Mouse (Mus musculus) G1E-ER4 (cell line): ENCODE results near the gene Tlcd1. TPM values are rescaled to one million over a fixed set of nuclear protein-coding genes. Genes with fewer than 3 reads are reported as not detected.

Experiments used
- GATA1 ChIP-seq: IDR thresholded peaks from one replicate; pipeline ENCODE4 v1.8.0; 2012; ENCODE audit warnings: low read length, inconsistent platforms
- polyA plus RNA-seq: library from polyadenylated mRNA; stranded (reverse); fragments of >175 nt; gene quantifications from 2 replicates; pipeline ENCODE4 v1.2.3, GENCODE M21; 2012

Gene Tlcd1
- 90.9 and 118 TPM in 2 replicates for polyA plus RNA-seq

DNA sequence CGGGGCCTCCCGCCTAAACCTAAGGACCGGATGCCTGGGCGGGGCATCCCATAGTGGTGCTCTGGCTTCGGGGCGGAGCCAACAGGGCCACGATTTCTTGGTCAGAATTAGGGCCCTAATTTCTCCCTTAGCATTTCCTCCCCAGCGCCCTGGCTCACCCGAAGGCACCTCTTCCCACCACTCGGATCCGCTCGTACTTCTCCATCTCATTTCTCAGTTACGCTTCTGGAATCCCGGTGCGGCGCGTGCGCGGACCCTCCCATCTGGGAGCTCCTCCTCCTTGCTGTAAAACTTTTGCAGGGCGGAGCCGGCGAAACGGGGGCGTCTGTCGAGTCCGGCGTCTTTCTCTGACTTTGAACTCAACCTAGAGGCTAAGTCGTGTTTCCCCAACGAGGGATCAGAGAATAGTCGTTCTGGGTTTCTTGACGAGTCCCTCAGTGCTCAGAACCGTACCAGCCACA is at the start of gene Tlcd1, which contains the start of gene Nek8:
Tlcd1 (plus strand) TSS at position 310 of the 461 bp plus-strand sequence.
Nek8 (minus strand) TSS at position 274 of the 461 bp plus-strand sequence.
- TF ChIP-seq GATA1, result no peak

DNA sequence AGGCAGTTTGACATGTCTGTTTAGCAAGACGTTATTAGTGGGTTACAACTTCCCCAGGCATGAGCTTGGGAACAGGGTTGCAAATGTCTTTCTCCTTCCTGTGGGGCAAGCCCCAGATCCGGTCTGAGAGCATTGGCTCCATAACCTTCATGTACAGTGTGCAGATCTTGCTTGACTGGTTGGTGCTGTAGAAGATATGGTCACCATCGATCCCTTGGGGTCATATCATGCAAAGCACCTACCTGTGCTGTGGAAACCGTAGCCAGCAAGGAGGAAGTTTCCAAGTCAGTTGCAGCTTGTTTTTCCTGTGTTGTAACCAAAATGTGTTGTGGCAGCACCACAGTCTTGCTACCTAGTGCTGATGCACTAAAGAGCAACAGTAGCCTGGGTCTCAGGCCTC is 49.8 kb upstream of the Tlcd1 start:
- TF ChIP-seq GATA1, result no peak

DNA sequence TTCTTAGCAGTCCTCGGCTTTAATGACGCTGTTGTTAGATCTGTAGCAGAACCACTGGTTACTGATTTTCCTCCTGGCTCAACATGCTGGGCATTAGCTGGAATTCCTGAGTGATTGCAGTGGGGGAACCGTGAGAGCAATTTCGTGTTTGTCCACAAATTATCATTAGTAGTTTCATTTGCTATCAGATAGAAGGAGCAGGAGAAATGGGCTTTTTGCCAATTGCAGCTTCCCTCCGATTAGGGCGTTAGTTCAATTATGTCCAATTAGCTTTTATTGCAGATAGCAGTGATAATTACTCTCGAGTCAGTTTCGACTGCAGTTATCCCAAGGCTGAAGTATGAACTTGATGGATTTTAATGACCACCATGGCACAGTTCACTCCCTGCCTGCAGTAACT is 47.1 kb upstream of the Tlcd1 start:
- TF ChIP-seq GATA1, result no peak

DNA sequence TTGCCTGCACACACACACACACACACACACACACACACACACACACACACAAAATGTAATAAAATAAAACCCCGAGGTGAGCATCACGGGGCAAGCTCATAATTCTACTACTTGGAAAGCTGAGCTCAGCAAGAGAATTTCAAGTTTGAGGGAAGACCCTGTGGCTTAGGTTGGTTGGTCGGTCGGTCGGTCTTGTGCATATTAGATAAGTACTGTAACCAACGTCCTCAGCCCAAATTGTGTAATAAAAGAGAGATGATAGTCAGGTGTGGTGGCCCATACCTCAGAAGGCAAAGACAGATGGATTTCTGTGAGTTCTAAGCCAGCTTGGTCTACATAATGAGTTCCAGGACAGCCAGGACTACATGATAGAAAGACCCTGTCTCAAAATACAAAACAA is 42.6 kb upstream of the Tlcd1 start:
- TF ChIP-seq GATA1, result no peak

DNA sequence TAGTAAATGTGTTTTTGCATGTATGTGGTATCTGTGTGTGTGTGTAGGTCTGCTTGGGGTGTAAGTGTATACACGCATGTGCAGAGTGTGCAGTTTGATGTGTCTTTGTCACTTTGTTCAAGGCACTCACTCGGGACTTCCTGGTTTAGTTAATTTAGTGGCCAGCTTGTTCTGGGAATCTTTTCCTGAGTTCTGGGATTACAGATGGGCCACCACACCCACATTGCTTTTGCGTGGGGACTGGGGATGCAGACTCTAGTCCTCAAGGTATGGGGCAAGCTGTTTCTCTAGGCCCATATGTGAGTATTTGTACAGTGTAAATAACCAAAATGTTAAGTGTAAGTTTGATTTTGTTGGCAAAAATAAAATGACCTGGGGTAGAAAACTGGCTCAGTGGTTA is 42.2 kb upstream of the Tlcd1 start:
- TF ChIP-seq GATA1, result no peak

DNA sequence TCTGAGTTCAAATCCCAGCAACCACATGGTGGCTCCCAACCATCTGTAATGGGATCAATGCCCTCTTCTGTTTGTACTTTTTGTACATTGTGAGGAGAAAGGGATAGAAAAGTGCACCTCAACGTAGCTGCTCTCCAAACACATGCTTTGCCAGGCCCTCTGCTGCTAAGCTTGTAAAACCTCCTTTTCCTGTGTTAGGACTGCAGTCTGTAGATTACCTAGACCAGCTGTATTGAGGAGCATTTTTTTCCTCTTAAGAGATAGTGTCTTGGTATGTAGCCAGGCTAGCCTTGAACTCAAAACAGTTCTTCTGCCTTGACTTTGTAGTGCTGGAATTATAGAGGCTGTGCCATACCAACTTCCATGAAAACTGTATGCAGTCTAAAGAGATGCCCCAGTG is 40.4 kb upstream of the Tlcd1 start:
- TF ChIP-seq GATA1, result no peak

DNA sequence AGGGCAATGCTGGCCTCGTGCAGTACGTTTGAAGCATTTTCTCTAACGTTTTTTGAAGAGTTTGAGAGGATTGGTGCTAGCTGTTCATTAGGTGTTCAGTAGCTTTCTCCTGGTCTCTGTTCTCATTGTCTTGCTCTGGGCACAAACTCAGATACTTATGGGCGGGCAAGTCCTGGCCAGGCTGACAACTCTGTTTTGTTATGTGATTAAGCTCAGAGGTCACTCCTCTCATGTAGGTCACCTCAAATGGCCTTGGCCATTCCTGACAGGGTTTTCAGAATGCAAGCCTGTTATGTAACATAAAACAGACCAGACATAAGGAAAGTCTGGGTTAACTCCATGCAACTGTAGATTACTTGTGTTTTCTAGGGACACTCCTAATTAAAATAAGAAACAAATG is 38.9 kb upstream of the Tlcd1 start:
- TF ChIP-seq GATA1, result no peak

DNA sequence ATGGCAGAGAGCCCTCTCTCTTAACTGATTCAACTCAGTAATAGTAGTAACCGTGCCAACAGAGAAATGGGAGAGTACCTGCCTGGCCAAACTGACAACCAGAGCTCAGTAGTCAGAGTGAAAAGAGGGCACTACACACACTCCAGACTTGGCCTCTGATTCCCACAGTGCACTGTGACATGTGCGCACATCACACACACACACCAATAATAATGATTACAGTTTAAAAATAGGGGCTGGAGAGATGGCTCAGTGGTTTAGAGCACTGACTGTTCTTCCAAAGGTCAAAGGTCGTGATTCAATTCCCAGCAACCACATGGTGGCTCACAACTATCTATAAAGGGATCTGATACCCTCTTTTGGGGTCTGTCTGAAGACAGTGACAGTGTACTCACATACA is 38.5 kb upstream of the Tlcd1 start:
- TF ChIP-seq GATA1, result no peak

DNA sequence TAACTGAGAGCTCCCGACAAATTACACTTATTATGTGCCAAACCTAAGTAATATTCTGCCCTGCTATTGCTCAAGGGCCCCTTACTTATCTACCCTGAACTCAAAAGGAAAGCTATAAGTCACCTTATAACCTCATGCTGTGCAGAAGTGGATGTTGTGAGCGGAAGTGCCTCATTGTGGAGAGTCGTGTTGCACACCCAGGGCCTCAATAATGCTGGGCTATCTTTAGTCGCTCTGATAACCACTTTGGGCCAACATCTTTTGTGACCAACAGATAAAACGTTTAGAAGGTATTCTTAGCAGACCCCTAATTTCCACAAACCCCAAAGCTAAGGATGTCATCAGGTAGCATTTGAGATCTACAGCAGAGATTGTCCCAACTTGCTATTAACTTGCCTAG is 35.8 kb upstream of the Tlcd1 start:
- peak; percentile 52 for TF ChIP-seq GATA1

DNA sequence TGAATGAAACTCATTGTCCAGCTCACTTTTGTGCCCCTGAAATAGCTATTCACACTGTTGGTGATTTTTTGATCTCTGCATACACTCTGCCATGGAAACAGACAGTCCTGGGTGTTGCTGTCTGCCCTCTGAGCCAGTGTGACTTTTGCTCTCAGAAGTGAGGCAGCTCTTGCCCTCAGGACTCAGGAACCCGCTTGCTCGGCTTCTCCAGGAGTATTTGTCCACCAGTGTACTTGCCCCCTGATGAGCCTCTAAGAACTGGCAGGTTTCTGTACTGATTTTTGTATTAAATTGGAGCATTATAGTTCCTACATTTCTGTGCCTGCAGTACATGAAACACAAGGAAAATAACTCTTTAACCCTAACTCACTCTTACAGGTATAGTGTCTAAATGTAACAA is 33.0 kb upstream of the Tlcd1 start:
- TF ChIP-seq GATA1, result no peak

DNA sequence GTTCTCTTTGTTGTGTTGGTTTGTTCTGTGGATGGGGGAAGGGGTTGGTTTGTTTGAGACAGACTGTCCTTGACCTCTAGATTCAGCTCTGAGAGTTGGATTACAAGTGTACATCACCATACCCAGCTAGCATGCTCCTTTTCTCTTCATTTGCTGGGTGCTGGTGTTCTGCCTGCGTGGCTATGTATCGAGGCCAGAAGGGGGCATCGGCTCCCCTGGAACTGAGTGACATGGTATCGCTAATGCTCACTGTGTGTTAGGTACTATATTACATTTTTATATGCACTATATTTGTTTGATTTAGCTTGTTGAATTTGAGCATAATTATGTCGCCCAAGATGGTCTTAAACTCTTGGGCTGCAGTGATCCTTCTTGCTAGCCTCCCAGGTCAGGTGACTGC is 30.3 kb upstream of the Tlcd1 start:
- no peak for TF ChIP-seq GATA1

DNA sequence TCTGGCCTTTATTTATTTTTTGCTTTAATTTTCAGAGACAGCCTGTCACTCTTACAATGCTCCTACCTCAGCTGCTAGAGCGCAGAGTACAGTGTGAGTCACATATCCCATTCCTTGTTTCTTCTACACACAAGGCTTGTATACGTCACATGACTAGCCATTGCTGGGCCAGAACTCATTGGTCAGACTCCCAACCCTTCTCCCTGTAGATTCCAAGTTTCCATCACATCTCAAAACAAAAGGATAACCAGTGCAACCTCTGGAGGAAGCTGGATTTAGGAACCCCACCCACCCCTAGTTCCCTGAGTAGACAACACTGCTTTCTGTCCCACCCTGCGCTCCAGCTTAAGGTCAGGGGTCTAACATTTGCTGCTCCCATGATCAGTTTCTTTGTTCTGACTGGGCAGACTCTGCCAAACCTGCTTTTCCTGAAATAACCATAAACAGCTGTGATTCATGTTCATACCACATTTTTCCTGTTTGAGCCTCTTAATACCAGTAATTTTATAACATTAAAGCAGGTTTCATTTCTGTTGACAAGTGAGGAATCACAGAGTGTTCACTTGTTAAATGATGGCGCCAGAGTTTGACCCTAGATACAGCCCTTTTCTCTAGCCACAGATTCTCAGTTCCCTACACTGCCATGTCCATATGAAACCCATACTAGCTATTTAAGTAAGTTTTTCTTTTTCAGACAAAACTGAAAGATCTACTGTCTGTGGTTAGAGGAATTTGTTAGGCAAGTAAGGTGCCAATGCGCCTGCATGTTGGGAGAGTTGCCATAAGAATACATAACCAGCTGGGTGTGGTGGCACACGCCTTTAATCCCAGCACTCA is 29.6 kb upstream of the Tlcd1 start:
- TF ChIP-seq GATA1, result no peak

DNA sequence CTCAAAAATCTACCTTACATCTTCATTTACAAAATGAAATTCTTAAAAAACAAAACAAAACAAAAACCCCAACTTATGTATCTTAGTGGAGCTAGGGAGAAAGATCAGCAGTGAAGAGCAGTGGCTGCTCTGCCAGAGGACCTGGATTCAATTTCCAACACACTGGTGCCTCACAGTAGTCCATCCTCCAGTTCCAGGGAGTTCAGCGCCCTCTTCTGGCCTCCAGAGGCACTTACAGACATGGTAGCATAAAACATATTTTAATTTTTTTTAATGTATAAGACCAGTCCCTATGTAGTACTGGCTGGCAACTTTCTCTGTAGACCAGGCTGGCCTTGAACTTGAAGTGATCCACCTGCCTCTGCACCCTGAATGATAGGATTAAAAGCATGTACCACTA is 25.4 kb upstream of the Tlcd1 start:
- no peak for TF ChIP-seq GATA1

DNA sequence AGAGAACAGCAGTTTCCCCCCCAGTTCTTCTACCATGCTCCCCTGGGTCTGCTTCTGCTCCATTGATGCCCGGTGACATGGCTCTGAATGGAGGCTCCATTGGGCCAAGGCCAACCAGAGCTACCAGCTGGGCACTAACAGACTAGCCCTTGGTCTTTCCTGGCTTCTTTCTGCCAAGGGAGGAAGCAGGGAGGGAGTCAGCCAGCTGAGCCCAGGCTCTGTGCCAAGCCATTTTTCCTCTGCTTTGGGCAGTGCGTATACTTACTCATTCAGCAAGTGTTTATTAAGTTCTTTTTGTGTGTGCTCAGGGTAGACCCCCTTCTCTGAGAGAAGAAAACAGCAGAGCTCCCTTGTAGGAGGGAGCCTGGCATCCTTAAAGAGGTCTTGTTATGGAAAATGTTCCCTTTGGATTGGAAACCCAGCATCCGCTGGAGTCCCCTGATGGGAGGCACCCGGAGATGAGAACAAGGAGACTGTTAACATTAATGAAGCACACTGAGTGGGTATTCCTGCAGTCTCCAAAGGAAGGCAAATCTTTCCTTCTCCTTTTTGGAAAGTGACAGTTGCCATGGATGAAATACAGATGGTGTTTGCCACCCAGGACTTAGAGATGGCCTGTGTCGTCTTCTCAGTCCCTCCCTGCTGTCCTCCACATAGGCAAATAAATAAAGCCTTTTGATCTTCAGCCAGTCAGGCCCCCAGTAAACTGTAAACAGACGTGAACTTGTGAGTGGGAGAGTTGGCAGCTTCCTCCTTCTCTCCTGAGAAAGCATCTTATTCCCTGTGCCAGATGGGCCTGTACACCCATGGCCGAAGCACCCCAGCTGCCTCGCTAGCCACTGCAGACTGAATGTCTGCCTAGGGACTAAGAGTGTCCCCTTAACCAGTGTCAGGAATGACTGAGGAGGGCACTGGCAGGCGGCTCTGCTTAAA is 23.9 kb upstream of the Tlcd1 start:
- no peak for TF ChIP-seq GATA1

DNA sequence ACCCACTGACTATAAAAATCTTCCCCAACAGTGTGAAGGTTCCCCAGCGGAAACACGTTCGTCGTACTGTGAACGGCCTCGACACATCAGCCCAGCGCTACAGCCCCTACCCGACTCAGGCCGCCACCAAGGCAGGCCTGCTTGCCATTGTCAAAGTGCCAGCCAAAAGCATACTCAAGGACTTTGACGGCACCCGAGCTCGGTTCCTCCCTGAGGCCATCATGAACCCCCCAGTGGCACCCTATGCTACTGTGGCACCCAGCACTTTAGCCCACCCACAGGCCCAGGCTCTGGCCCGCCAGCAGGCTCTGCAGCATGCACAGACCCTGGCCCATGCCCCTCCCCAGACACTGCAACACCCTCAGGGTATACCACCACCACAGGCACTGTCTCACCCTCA is 22.7 kb upstream of the Tlcd1 start:
- no peak for TF ChIP-seq GATA1

DNA sequence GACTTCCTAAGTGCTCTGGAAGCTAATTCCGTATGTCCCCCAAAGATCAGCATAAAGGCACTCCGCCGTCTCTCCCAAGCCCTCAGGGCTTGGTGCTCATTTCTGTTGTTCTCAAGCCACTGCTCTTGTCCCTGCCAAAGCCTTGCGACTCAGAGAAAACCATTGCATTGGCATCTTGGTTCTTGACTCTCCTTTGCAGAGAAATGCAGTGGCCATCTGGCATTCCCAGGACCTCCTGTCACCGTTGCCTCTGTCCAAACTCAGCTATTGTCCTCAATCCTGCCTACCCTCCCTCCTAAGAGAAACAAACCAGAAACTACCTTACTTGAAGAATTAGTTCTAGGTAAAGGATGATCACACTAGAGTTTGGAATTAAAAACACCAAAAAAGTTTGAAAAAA is 20.8 kb upstream of the Tlcd1 start:
- no peak for TF ChIP-seq GATA1
